Mouse (Mus musculus): ENCODE measurements around the gene Capn6.

DNA sequence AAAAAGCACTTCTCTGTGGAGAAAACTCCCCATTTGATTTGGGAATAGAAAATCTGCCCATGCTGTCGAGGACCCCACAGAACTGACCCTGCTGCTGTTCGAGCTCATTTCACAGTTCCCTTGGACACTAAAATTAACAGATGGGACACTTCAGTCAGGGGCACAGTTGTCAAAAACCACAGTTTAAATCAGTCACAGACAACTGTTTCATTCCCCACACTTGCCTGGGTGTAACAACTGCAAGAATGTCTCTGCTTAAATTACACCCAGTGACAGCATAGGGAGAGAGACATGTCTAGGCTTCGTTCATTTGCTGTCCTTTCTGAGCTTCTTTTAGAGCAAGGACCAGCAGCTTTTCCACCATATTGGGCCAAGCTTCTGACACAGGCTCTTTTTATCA lies 19.4 kb upstream of the Capn6 start:
- no peak for TF ChIP-seq CTCF (IDR thresholded peaks at IDR 0.05; ENCODE audit: low read depth, low read length)
- no peak for TF ChIP-seq TAL1 (conservative IDR thresholded peaks at IDR 0.05; ENCODE audit: low read depth, low read length)
- TF ChIP-seq POLR2AphosphoS5 (IDR thresholded peaks at IDR 0.05; ENCODE audit: insufficient replicate concordance, low read depth, low read length), result no peak
- TF ChIP-seq GATA1 (IDR thresholded peaks at IDR 0.05; ENCODE audit: borderline replicate concordance, low read length), result no peak
